Mouse (Mus musculus): Measurements from ENCODE around the gene Mal.
A peak's percentile ranks its signal among the peaks of the same experiment; 100 is the strongest.

Mal gene

DNA sequence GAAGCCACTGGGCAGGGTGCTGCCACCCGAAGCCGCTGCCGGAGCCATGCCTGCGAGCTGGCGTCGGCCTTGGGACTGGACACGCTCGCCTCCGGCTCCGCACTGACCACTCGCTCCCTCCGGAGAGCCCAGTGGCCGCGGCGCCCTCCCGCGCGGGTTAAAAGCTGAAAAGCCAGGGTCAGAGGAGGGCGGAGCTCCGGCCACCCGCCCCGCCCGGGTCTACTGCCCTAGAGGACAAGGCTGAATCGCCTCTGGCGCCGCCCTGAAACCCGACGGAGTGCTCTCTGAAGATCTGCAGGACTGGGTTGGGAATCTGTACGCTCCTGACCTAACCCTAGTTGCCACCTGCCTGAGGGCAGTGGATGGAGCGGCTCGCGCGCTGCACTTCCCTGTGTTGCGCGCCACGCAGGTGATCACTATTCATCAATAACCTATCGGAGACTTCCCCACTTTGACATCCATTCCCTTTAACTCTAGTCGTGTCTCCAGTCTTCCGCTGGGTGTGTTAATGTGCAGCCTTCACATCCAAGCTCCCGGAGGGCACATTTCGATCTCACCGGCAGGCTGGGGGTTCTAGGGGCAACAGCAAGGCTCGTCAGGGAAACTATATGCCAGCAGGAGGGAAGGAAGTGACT lies at the start of gene Mal:
Mal (minus strand) TSS at position 610 of the 635 bp plus-strand sequence.
- no peak for DNase-seq

DNA sequence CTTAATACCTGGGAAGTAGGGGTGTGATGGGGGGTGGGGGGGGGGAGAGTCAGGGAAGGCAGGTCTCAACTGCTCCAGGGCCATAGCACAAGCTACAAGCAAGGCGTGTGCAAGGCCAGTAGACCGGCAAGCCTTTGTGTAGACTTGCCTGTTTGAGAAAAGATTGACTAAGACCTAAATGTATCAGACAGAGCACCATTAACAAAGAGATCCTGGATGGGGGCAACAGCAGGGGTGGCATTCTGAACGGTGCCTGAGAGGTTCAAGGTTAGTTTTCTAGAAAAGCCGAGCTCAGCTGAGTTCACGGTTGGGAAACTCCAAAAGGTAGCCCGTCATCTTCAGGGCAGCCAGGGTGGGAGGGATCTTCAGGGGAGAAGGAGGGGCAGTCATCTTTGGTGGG lies 48.8 kb upstream of the Mal start:
- no peak for DNase-seq

DNA sequence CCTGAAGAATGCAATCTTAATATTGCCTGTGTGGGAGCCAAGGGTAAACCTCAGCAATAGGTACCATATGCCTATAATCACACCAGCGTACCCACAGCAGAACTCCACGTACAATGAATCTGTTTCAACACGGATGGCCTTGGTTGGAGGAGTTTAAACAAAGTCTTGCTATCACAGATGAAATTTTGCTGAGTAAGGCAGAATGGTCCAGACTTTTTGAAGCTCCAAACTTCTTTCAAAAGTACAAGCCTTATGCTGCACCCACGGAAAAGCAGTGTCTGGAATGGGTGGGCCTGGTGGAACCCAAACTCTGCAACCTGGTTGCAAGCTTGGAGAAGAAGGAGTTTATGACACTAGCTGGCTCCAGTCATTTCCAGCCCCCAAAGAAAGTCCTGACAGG lies 32.7 kb upstream of the Mal start:
- no peak for DNase-seq

DNA sequence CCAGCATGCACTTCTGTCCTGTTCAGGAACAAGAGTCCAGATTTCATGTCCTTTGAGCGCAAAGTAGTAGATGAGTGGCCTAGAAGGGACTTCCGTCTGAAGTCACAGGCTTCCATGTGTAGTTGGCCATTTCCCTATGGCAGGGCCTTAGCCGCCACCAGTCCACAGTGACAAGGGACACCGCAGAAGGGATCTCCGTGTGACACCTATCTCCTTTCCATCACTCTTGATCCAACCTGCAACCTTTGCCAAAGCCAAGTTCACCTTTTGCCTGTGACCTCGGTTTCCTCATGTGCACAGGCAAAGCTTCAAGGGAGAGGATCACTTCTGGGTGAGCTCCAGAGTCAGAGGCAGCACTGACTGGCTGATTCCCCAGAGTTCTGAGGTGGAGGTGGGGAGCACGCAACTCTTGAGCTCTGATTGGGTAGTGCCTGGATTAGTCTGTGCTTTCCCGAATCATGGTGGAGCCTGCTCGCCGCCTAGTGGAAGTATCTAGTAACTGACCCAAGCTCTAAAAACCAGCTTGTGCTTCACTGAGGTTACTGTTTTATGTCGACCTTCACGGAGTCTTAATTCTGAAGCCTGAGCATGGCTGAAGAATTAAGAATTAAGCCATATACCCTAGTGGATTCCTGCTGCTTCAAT lies 27.3 kb upstream of the Mal start:
- DNase-seq, result peak; percentile 43

DNA sequence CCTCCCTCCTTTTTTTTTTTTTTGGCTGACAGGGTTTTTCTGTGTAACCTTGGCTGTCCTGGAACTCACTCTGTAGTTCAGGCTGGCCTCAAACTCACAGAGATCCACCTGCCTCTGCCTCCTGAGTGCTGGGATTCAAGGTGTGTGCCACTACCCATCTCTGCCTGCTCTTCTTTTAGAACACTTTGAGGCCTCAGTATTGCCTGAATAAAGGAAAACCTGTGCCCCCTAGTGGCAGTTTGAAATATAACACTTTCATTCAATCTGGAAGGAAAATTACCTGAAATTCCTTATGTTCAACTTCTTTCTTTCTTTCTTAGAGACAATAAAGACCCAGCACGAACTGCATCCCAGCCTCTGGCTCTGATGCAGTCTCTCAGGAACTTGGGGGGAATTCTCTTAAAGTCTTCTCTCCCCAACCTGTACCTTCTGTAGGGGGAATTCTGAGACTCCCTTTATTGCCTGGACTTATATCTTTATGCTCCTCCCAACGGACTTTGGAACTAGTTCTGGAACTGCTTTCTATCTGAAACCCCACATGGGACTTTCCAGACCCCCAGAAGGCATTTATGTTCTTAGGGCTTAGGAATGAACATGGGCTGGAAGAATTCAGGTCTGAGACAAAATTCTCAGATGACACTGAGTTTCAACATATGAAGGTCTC lies 11.5 kb upstream of the Mal start:
- DNase-seq, result no peak

DNA sequence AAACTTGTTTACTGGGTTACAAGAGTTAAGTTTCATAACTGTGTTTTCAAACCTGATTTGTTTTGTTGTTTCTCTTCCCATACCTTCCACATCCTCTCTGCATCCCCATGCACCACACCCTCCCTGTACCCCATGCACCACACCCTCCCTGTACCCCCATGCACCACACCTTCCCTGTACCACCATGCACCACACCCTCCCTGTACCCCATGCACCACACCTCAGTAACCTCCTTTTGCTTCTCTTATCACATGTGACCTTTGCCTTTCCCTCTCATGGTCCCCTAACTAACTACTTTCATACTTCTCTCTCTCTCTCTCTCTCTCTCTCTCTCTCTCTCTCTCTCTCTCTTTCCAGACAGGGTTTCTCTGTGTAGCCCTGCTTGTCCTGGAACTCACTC lies 10.5 kb upstream of the Mal start:
- no peak for DNase-seq

DNA sequence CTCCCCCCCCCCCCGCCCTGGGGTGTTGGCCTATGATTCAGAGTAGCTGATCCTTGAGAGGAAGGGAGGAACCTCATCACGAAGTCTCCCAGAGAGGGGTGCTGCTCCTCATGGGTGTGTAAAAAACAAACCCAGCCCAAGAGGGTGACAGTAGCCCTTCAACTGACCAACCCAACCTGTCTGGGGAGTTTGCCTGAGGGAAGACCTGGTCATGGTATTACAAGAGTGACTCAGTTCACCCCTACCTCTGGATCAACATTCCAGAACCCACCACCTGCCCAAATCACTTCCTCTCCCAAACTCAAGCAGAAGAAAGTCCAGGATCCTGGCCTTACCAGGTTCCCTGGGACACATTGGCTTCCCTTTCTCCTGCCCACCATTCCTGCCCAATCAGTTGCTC lies 6.2 kb upstream of the Mal start:
- DNase-seq, result no peak

DNA sequence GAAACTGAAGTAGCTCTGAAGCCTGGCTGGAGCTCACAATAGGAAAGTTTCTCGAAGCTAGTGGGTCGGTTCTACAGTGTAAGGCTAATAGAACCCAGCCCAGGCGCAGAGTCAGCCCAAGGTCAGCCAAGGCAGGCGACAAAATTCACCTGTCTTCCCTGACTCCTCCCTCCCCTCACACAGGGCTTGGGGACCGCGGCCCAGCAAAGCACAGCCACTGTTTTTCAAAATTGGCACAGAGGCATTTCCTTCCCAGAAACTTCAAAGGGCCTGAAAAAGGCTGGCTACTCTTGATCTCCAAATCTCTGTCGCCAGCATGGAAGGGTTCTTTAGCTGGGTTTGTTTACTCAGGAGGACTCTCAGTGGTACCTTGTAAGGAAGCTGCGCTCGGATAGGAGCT lies 1.1 kb downstream of the Mal start:
- no peak for DNase-seq

DNA sequence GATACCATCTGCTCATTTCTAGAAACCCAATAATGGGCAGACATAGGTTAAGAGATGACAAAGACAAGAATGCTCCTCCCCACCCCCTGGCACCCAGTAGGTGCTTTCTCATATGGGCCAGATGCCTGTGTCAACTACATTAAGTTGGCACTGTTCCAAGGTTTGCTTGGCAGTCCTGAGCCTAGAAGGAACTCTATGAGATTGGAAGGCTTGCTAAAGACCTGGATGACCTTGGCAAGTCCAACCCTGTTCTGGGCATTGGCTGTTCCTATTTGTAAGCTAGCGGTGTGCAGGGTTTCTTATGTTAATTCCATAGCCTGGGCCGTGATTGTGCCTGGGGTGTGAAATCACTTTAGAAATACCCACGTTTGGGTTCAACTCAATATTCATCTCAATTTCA lies 1.7 kb downstream of the Mal start:
- DNase-seq, result no peak

DNA sequence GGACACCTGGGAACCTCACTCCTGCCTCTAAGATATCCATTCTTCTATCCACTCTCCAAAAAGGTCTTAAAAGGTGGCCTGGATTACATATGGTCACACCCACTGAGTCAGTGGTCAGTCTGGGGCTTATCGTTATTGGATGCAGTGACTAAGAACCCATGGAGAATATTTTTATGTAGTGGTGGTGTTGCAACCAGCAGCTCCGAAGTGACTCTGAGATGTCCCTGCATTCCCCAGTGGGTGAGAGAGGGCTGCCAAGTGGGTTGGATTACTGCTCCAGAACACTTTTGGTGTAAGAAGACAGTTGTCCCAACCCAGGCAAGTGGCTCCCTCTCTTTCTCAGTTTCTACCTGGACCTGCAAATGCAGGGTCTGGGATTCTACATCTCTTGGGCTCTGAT lies 3.7 kb downstream of the Mal start:
- DNase-seq, result no peak

DNA sequence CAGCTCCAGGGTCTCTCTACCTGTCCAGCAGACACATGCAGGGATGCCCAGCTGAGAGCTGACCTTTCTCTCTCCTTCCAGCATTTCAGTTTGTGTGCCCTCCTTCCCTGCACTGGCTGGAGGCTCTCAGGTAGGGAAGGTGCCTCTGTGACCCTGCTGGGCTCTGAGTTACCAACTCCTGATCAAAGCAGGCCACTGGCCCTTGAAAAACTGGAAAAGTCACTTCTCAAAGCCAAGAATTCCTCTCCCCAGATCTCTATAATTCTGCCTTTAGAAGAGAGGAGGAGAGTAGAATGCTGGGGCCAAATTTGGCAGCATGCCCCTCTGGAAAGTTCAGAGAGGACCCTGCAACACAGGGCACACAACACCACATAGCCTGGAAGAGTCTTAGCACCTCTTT lies 4.2 kb downstream of the Mal start:
- no peak for DNase-seq

DNA sequence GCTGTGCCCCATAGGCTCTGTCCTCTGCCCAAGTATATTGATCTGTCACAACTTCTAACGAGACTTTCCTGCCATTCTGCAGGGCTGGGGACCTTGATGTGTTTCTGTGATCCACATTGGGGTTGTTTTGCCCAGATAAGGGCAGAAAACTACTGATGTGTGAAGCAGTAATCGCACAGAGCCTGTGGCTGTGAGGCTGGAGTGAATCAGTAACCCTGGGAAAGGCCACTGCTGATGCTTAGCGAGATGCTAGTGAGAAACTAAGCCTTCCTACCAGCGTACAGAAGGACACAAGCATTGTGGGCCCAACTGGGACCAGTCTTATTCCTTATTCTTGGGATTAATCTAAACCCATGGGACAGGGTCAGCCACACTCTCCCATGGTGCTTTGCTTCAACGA lies 4.9 kb downstream of the Mal start:
- DNase-seq, result no peak

DNA sequence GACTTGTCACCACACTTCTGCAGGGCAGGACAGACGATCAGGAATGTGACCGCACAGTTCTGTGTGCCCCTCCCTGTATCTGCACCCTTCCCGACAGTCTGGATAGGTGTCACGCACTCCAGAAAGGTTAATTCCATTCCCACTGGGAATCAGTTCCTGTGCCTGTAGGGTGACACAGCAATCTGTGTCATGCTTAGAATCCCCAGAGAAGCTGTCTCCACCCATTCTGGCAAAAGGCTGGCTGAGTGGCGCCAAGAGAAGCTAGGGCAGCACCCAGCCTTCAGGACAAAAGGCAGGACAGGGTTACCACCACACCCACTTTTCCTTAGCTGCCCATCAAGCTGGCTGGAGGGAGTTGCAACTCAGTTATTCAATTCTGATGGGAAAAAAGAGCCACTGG lies 6.6 kb downstream of the Mal start:
- DNase-seq, result no peak

DNA sequence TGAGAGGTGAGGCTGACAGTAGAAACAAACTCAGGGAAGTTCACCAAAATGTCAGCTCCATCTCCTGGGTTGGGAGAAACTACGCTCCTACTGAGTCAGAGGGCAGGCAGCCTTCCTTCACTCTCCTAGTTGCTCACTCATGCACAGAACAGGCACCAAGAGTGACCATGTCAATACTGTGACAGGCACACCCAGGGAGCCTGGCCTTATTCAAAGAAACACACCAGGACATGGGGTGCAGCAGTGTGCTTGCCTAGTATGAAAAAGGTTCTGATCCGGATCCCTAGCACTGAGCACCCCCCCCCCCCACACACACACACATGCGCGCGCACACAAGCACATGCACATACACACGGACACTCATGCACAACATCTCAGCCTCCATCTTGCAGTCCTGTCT lies 8.3 kb downstream of the Mal start:
- DNase-seq, result no peak

DNA sequence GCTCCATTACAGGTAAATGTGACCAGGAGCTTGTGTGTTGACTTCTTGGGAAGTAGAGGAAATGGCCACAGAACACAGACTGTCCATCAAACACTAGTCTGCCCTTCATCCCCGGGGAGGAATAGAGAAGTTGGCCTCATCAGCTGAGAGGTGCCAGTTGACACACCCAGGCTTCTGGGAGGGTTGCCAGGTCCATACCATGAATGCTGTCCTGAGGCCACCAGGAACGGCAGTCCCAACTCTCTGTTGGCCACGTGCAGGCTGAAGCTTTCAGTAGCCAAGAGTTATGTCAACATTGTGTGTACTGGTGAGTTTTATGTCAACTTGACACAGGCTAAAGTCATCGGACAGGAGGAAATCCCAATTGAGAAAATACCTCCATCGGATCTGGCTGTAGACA lies 9.6 kb downstream of the Mal start:
- no peak for DNase-seq

DNA sequence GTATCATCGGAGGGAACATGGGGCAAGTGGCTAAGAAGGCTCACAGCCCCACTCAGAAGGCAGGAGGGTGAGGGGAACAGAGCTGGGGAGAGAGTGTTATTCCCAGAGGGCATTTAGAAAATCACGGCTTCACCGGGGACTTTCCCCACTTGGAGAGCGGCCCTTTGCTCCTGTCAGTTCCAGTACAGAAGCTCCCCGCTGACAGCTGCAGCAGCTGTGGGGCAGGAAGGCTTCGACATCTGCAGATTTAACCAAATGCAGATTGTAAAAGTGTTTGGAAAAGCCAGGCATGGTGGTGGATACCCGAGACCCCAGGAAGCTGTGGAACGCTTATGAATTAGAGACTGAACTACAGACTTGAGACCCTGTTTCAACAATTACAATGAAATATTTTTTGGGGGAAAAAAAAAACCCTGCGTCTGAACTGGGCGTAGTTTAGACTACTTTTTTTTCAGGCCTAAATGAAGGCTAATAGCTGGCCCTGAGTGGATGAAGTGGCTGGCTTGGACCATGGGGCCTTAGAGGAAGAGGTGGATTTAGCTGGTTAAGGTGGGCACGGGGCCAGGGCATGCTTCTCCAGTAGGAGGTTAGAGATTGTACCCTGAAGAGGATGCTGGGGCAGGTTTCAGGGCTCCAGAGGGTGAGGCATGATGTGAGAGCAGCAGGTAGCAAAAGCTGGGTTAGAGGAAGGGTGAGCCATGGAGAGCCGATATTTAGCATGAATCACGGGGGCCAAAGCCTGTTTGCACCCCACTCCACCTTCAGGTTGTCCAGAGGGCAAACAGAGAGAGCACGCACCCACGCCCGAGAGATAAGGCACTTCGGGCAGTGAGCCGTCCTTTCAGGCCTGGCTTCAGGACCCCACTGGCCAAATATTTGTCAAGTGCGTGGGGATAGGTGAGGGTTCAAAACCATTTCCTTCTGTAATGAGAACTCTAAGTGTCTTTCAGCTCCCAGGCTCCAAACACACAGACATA lies 12.5 kb downstream of the Mal start:
- no peak for DNase-seq

DNA sequence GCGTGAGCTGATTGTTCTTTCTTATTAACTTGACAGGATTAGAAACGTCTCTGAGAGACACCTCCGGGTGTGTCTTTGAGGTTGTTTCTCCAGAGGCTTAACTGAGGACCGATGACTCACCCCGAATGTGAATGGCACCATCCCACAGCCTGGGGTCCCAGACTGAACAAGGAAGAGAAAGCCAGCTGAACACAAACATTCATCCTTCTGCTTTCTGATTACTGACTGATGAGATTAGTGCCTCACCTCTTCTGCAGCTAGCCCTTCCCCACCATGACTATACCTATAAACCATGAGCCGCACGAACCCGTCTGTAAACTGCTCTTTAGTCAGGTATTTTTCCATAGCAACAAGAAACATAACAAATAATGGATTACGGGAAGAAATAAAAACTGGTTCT lies 17.5 kb downstream of the Mal start:
- DNase-seq, result no peak

DNA sequence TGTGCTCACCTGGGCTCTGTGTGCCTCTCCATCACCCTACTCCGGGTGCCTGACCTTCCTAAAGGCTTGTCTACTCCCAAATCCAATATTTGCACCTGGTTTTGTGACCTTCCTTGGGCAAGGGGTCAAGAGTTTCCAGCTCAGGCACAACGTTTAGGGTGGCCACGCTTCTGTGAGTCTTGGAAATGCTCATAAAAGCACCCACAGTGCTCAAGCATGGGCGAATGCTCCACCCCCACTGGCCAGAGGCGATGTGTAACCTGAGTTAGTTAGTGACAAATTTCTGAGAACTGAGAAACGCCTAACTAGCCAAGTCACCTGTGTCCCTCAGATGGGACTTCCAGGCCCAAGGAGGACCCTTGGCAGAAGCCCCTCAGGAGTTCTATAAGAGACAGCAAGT lies 20.9 kb downstream of the Mal start:
- DNase-seq, result no peak

DNA sequence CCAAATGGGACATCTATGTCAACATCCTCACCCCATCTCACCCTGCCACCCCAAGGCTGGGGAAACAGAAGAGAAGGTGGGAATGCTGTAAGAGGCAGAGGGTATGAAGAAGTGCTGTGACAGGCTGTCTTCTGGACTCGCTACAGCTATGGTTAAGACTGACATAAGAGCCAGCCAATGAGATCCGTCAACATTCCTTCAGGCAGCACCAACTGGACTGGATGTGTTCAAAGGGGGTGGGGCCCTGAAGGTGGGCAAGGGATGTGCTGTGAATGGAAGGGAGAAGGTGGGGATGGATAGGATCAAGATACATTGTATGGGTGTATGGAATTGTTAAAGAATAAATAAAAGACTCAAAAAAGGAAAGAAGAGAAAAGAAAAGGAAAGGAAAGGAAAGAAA lies 23.9 kb downstream of the Mal start:
- no peak for DNase-seq

DNA sequence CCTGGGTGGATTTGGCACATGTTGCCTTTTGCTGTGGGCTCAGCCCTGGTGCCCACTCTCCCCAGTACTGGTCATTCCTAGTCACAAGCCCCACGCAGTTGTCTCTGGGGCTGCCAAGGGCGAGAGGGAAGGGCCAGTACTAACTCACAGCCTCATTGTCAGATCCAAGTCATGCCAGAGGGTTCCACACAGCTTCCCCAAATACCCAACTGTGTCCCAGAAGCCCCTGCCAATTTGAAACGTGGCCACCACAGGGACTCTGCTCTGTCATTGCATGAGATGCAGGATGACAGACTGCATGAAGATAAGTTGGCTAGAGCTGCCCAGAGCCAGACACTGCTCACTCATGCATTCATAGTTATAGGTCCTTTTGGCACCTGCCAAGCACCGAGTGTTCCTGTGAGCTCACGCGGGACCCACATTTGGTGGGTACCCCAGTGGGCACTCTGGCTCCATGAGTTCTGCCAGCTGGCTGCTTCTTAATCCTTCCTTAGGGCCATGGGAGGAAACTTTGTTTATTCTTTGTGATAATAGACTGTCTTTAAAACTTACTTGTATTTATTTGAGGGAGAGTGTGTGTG lies 28.4 kb downstream of the Mal start:
- no peak for DNase-seq

DNA sequence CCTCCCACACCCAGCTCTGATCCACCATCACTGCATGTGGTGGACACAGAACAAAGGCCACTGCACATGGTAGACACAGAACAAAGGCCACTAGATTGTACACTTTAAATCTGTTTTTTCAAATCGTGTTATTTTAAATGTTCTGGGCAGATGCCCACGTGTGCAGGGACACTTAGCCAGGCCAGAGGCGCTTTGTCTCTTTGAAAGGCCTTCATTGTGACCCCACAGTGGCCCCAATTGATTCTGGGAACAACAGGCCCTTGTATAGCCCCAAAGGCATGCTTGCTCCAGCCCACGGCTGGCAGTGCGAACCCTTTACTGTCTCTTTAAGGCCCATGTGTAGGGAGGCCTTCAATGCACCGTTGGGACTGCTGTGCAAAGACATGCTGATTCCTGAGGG lies 29.1 kb downstream of the Mal start:
- no peak for DNase-seq

DNA sequence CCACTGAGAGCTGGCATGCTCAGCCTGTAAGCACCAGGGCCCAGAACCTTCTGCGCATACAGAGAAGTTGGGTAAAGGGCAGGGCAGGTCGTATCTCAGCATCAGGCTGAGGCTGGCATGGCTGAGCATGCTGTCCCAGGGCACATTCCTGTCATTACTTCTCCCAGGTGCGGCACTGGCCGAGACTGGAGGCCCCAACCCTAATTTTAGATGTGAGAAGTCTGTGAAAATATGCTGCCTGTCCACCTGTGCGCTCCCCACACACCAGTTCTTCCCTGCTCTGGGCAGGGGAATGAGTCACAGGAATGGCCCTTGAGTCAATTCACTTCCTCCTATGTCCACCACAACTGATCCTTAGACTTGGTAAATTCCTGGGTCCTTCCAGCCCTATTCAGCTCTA lies 30.8 kb downstream of the Mal start:
- no peak for DNase-seq

DNA sequence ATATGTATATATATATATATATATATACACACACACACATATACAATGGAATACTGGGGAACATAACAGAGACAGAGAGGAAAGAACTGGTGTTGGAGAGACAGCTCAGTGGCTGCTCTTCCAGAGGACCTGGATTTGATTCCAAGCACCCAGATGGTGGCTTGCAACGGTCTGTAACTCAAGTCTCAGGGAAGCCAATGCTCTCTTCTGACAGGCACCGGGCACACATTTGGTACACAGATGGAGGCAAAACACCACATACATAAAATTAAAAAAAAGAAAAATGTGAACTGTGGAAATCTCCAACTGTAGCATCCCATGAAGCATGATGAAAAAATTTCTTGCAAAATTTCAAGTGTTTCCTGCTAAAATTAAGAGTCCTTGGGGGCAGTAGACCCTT lies 31.7 kb downstream of the Mal start:
- DNase-seq, result no peak
